Mouse (Mus musculus) spleen, adult 2 months (tissue): ENCODE measurements around the gene Fbrs.

Experiments
- CTCF ChIP-seq: fragments of 200-500 bp; IDR thresholded peaks from 2 replicates; pipeline ENCODE4 v1.5.1; 2011; ENCODE audit warnings: mild to moderate bottlenecking, inconsistent platforms; ENCODE audit not compliant: insufficient read depth, insufficient read length, insufficient replicate concordance; ENCODE audit errors: extremely low read depth
- POLR2A ChIP-seq: fragments of 200-500 bp; IDR thresholded peaks from 2 replicates; pipeline ENCODE4 v1.6.1; 2011; ENCODE audit warnings: low read depth, low read length, inconsistent platforms

DNA sequence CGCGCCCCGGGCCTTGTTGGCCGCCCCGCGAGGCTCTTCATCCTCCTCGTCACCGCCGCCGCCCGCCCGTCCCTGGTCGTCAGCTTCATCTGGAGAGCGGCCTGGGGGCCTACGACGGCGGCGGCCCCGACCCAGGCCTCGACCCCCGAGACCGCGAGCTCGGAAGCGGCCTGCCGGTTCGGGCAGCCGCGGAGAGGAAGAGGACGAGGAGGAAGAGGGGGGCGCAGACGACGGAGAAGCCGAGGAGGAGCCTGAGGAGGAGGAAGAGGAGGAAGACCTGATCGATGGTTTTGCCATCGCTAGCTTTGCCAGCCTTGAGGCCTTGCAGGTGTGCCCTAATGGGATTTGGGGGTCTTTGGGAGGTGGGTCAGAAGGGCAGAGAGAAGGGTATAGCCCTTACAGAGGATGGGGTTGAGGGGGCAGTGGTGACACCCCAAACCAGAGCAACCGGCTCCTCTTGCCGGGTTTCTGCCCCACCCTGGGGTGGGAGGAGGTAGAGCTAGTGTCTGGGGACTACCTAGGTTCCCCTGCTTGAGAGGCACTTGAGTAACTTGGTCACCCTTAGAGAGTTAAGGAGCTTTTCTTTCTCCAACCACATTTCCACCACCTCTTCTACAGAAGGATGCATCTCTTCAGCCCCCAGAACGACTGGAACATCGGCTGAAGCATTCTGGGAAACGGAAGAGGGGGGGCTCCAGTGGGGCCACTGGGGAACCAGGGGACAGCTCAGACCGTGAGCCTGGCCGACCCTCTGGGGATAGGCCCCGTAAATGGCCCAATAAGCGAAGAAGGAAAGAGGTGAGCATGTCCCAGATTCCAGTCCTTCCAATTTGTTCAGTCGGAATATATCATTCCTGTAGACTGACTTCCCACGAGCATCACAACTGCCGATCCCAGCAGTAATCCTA is 573 bp downstream of the Fbrs start:
- TF ChIP-seq CTCF, result no peak
- no peak for TF ChIP-seq POLR2A
